Mouse (Mus musculus) small intestine, adult 2 months (tissue): ENCODE data around the gene Chd6. TPM values are rescaled to one million over a fixed set of nuclear protein-coding genes. Genes with fewer than 3 reads are reported as not detected.

ENCODE experiments used
- H3K27ac ChIP-seq: fragments of 200-500 bp; 2 replicates; pipeline ENCODE4 v1.5.1; 2012; ENCODE audit warnings: low read depth, low read length, control low read depth, inconsistent platforms; ENCODE audit not compliant: insufficient read depth
- H3K27me3 ChIP-seq: fragments of 200-500 bp; 2 replicates; pipeline ENCODE4 v1.6.1; 2012; ENCODE audit warnings: mild to moderate bottlenecking, moderate library complexity, low read length, inconsistent platforms; ENCODE audit not compliant: control insufficient read depth, insufficient read depth
- H3K36me3 ChIP-seq: fragments of 200-500 bp; 2 replicates; pipeline ENCODE4 v1.6.1; 2012; ENCODE audit warnings: mild to moderate bottlenecking, low read length, control low read depth, inconsistent platforms; ENCODE audit not compliant: control insufficient read depth, insufficient read depth
- H3K4me1 ChIP-seq: fragments of 200-500 bp; 2 replicates; pipeline ENCODE4 v1.6.1; 2012; ENCODE audit warnings: low read length, inconsistent platforms, mixed read lengths; ENCODE audit not compliant: control insufficient read depth, insufficient read depth, insufficient read length
- H3K4me3 ChIP-seq: fragments of 200-500 bp; 2 replicates; pipeline ENCODE4 v1.5.1; 2012; ENCODE audit warnings: low read depth, mild to moderate bottlenecking, control low read depth, inconsistent platforms, low read length, moderate library complexity
- CTCF ChIP-seq: fragments of 200-500 bp; IDR thresholded peaks from 2 replicates; pipeline ENCODE4 v1.5.1; 2012; ENCODE audit warnings: low read depth, mild to moderate bottlenecking, control low read depth, inconsistent platforms, low read length, moderate library complexity, mixed read lengths; ENCODE audit not compliant: insufficient replicate concordance, insufficient read length; ENCODE audit errors: extremely low read depth
- POLR2A ChIP-seq: fragments of 200-500 bp; IDR thresholded peaks from 2 replicates; pipeline ENCODE4 v1.6.1; 2012; ENCODE audit warnings: low read depth, mild to moderate bottlenecking, control low read depth, inconsistent platforms, low read length, moderate library complexity
- WGBS: fragments of 180-500 bp; shearing (Covaris S2); methylation state at CpG from one replicate; pipeline ENCODE4 v1.1.7; 2018; 5-methylcytosine and 5-hydroxymethylcytosine counted together
- polyA plus RNA-seq: library from polyadenylated mRNA; depleted of rRNA; stranded (reverse); fragments of >200 nt; gene quantifications from 2 replicates; pipeline ENCODE4 v1.2.3, GENCODE M21; 2012

Gene Chd6
- polyA plus RNA-seq, 1 experiment = 3.1 TPM

GRCm38 (mm10) chr2:161136999-161137398 lies 28.1 kb upstream of the Chd6 start:
- TF ChIP-seq CTCF (no peak), POLR2A (no peak)
- WGBS = 34% methylated on average over 3 of the region's 3 CpGs
- no peaks in the 10 kb centered on the region for H3K27me3 ChIP-seq
- no peak overlapping the region for H3K27ac ChIP-seq
- peaks cover 6% of the 10 kb centered on the region; the same call in 1 of the 2 replicates for H3K4me1 ChIP-seq
- H3K36me3 ChIP-seq = no peaks in the 10 kb centered on the region
- H3K4me3 ChIP-seq = no peak overlapping the region

GRCm38 (mm10) chr2:161128367-161129111 lies 19.7 kb upstream of the Chd6 start:
- Histone ChIP-seq H3K27ac (no peak overlapping the region), H3K36me3 (no peaks in the 10 kb centered on the region), H3K4me3 (no peak overlapping the region), H3K4me1 (no peaks in the 10 kb centered on the region), H3K27me3 (no peaks in the 10 kb centered on the region)
- WGBS = 67% methylated on average over 10 of the region's 10 CpGs
- no peak for TF ChIP-seq POLR2A
- TF ChIP-seq CTCF = no peak

- no peak overlapping the region for H3K4me3 ChIP-seq
- 87% methylated on average over 5 of the region's 5 CpGs for WGBS
- H3K27me3 ChIP-seq = no peaks in the 10 kb centered on the region
- no peaks in the 10 kb centered on the region for H3K36me3 ChIP-seq
- TF ChIP-seq POLR2A (no peak), CTCF (no peak)
- no peaks in the 10 kb centered on the region; the same call in 1 of the 2 replicates for H3K4me1 ChIP-seq
- no peak overlapping the region for H3K27ac ChIP-seq
Observed at GRCm38 (mm10) chr2:161112011-161112410, 3.1 kb upstream of the Chd6 start.

GRCm38 (mm10) chr2:161109398-161109821 lies 535 bp upstream of the Chd6 start:
- H3K36me3 ChIP-seq = no peaks in the 10 kb centered on the region
- H3K27ac ChIP-seq = no peak overlapping the region
- H3K27me3 ChIP-seq = no peaks in the 10 kb centered on the region
- TF ChIP-seq POLR2A = no peak
- TF ChIP-seq CTCF = no peak
- WGBS = under 1% methylated on average over 26 of the region's 26 CpGs
- peak overlapping the region; percentile 79 for H3K4me3 ChIP-seq
- H3K4me1 ChIP-seq = peaks cover 2% of the 10 kb centered on the region; the same call in 1 of the 2 replicates

- Histone ChIP-seq H3K27ac (peak overlapping the region; percentile 57), H3K36me3 (no peaks in the 10 kb centered on the region), H3K4me1 (peaks cover 2% of the 10 kb centered on the region; the same call in 1 of the 2 replicates), H3K4me3 (peak overlapping the region; percentile 79), H3K27me3 (no peaks in the 10 kb centered on the region)
- TF ChIP-seq POLR2A = no peak
- no peak for TF ChIP-seq CTCF
- 1% methylated on average over 74 of the region's 77 CpGs for WGBS
Observed at GRCm38 (mm10) chr2:161108085-161108927, 569 bp downstream of the Chd6 start.

GRCm38 (mm10) chr2:161107236-161107635 lies 1.6 kb downstream of the Chd6 start:
- Histone ChIP-seq H3K4me1 (peaks cover 2% of the 10 kb centered on the region; the same call in 1 of the 2 replicates), H3K27me3 (no peaks in the 10 kb centered on the region), H3K27ac (no peak overlapping the region), H3K4me3 (no peak overlapping the region), H3K36me3 (no peaks in the 10 kb centered on the region)
- no peak for TF ChIP-seq POLR2A
- no peak for TF ChIP-seq CTCF
- 84% methylated on average over 2 of the region's 2 CpGs for WGBS

GRCm38 (mm10) chr2:161103769-161104168 lies 5.1 kb downstream of the Chd6 start:
- Histone ChIP-seq H3K4me3 (no peak overlapping the region), H3K36me3 (no peaks in the 10 kb centered on the region), H3K27ac (no peak overlapping the region), H3K4me1 (peaks cover 2% of the 10 kb centered on the region; the same call in 1 of the 2 replicates), H3K27me3 (no peaks in the 10 kb centered on the region)
- 70% methylated on average over 5 of the region's 5 CpGs for WGBS
- TF ChIP-seq CTCF (no peak), POLR2A (no peak)
